Mouse (Mus musculus): ENCODE measurements around the gene Tmem156.
A peak's percentile ranks its signal among the peaks of the same experiment; 100 is the strongest.

Gene Tmem156

DNA sequence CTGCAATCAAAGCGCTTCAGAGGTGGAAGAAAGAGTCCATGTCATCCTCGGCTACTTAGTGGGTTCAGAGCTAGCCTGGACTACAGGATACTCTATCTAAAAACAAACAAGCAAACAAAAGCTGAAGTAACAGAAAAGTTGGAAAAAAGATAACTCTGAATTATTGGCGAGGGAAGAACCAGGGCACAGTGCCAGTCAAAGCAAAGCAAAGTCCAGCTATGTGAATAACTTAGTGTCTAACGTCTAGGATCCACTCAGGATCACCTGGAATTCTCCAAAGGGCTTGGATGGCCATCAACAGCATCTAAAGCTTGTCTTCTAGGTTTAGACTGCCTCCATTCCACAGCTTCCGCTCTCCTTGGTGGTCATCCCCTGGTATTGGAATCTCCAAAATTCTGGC is 5.5 kb upstream of the Tmem156 start:
- no peak for DNase-seq (ENCODE audit: low spot score in 2 of 2)

DNA sequence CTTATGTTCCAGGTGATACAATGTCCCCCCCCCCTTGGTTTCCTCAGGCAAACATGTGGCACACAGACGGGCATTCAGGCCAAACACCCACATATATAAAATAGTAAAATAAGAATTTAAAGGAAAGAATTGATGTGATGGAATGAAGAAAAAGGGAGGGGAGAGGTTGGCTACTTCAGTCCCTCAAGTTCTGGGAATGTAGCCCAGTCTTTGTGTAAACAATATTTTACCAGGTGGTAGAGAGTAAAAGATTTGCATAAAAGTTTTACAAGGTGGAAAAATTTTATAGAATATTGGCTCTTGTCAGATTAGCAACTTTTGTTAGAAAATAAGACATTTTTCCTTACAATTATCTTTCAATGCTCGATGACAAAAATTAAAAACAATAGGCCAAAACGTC is 4.9 kb upstream of the Tmem156 start:
- DNase-seq (ENCODE audit: low spot score in 2 of 2), result no peak

GRCm38 (mm10) chr5:65096082-65096481 is 4.2 kb upstream of the Tmem156 start:
- no peak for DNase-seq (ENCODE audit: low spot score in 2 of 2)

- DNase-seq (ENCODE audit: low spot score in 2 of 2), result no peak
Measured at GRCm38 (mm10) chr5:65094902-65095545, 3.1 kb upstream of the Tmem156 start.

GRCm38 (mm10) chr5:65093769-65094168 is 1.8 kb upstream of the Tmem156 start:
- DNase-seq (ENCODE audit: low spot score in 2 of 2), result no peak

GRCm38 (mm10) chr5:65091184-65091858 is 611 bp downstream of the Tmem156 start:
- DNase-seq (ENCODE audit: low spot score in 2 of 2), result no peak

DNA sequence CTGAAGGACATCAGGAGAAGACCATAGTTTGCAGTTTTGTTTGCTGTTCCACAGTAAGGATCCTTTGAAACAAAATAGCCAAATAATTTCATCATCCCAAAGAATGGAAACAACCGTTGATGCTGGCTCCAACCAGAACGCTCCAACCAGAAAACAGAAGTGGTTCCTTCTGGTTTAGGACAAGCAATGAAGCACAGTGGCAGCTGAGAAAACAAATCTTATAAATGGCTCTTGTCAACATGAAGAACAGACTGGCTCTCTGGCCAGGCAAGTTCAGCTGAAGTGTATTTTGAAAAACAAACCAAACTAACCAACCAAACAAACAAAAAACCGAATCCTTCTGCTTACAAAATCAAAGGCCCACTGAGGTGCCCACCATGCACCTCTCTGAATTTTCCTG is 2.2 kb downstream of the Tmem156 start:
- no peak for DNase-seq (ENCODE audit: low spot score in 2 of 2)

GRCm38 (mm10) chr5:65086522-65086921 is 5.4 kb downstream of the Tmem156 start:
- DNase-seq (ENCODE audit: low spot score in 2 of 2), result no peak

- no peak for DNase-seq (ENCODE audit: low spot score in 2 of 2)
Measured at GRCm38 (mm10) chr5:65081836-65082235, 10.1 kb downstream of the Tmem156 start.

- DNase-seq (ENCODE audit: low spot score in 2 of 2), result no peak
Measured at GRCm38 (mm10) chr5:65079881-65080280, 12.1 kb downstream of the Tmem156 start.

DNA sequence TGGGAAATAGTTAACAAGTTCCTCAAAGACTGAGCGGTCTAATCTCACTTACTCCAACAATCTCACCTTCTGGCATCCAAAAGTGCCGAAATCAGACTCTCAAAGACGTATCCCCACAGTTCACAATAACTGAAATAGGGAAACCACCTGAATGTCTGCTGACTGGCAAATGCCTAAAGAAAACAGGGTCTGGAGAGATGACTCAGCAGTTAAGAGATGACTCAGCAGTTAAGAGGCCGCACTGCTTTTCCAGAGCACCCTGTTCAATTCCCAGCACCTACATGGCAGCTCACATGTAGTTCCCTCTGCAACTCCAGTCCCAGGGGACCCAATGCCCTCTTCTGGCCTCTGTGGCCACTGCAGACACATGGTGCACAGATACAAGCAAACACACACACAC is 13.9 kb downstream of the Tmem156 start:
- no peak for DNase-seq (ENCODE audit: low spot score in 2 of 2)

DNA sequence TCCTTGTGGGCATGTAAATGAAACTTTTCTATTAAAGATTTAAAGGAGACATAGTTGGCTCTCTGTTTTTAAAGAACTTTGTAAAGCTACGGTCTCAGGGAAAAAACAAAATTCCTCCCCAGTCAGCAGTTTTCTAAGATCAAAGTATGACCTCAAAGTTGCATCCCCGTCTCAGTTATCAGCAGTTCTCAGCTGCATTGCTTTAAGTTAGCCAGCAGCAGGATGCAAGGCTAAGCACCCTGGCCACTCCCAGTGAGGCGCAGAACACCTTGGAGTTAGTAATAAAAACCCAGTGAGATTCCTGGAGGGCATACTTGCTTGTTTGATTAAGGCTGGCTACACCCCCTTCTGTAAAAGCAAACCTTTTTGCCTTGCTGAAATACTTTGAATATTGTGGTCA is 15.2 kb downstream of the Tmem156 start:
- no peak for DNase-seq (ENCODE audit: low spot score in 2 of 2)

GRCm38 (mm10) chr5:65076087-65076486 is 15.8 kb downstream of the Tmem156 start:
- no peak for DNase-seq (ENCODE audit: low spot score in 2 of 2)

- no peak for DNase-seq (ENCODE audit: low spot score in 2 of 2)
Measured at GRCm38 (mm10) chr5:65074693-65075092, 17.2 kb downstream of the Tmem156 start.

- no peak for DNase-seq (ENCODE audit: low spot score in 2 of 2)
Measured at GRCm38 (mm10) chr5:65073247-65073646, 18.7 kb downstream of the Tmem156 start.

- peak in 1 of 2 experiments; percentile 4 for DNase-seq (ENCODE audit: low spot score in 2 of 2)
Measured at GRCm38 (mm10) chr5:65071689-65072118, 20.2 kb downstream of the Tmem156 start.

GRCm38 (mm10) chr5:65069872-65070271 is 22.1 kb downstream of the Tmem156 start:
- no peak for DNase-seq (ENCODE audit: low spot score in 2 of 2)

- DNase-seq (ENCODE audit: low spot score in 2 of 2), result no peak
Measured at GRCm38 (mm10) chr5:65068166-65068565, 23.8 kb downstream of the Tmem156 start.

DNA sequence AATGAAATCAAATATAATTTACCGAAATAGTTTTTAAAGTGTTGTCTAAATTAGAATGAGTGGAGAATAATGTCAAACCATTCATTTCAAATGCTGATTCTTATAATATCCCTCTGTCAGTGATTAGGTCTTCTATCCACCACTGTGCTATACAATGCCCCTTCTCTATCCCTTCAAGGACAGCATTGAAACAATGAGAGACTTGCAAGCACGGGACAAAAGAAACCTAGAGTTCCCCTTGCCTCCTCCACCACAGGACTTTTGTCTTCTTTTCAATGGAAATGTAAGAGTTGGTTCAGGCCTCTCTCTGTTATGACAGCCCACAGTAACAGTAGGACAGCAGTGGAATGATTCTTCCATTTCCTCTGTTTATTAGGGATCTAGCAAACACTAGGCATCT is 28.7 kb downstream of the Tmem156 start:
- no peak for DNase-seq (ENCODE audit: low spot score in 2 of 2)

- no peak for DNase-seq (ENCODE audit: low spot score in 2 of 2)
Measured at GRCm38 (mm10) chr5:65062236-65062635, 29.7 kb downstream of the Tmem156 start.

DNA sequence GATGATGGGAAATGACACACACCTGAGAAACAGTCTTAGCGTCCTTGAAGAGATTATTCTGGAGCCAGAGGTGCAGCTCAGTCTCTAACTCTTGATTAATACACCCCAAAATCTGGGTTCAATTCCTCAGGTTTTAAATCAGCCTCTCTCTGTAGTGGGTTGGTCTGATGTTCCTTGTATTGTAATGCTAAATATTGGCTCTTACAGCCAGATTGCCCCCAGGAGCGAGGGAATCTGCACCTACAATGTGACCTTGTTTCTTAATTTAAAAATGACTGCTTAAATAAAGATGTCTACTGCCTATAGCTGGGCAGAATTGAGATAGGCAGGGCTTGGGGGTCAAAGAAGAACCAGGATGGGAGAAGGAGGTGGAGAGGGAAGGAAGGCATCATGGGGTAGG is 32.1 kb downstream of the Tmem156 start:
- DNase-seq (ENCODE audit: low spot score in 2 of 2), result no peak

GRCm38 (mm10) chr5:65057596-65057995 is 34.3 kb downstream of the Tmem156 start:
- no peak for DNase-seq (ENCODE audit: low spot score in 2 of 2)

GRCm38 (mm10) chr5:65051513-65051912 is 40.4 kb downstream of the Tmem156 start:
- DNase-seq (ENCODE audit: low spot score in 2 of 2), result no peak

DNA sequence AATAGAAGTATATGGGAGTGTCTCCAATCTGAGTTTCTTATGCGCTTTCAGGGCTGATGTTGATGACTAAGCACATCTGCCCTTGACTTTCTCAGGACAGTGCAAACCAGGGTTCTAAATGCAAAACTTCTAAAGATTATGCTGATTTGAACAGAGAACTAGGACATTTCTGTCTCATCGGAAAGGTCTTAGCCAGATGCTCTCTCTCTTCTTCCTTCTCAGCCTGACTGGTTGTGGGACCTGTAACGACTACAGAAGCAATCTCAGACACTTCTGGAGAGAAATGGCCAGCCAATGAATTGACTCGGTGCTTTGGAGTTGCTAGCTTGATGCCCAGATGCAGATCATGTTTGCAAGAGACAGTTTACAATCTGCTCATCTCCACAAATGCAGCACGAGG is 42.1 kb downstream of the Tmem156 start:
- DNase-seq (ENCODE audit: low spot score in 2 of 2), result no peak
